Mouse (Mus musculus): ENCODE measurements at regions not wholly inside any gene's neighbourhood (a gene's known extent, or its start where the extent isn't known, plus 50 kb on each side); places are given as distances from the start of the nearest gene placed in this dataset.
"Not testable (repeated sequence)": the region's sequence is repeated elsewhere in the genome, so short reads cannot be mapped to it uniquely, and the experiment has no call there.

DNA sequence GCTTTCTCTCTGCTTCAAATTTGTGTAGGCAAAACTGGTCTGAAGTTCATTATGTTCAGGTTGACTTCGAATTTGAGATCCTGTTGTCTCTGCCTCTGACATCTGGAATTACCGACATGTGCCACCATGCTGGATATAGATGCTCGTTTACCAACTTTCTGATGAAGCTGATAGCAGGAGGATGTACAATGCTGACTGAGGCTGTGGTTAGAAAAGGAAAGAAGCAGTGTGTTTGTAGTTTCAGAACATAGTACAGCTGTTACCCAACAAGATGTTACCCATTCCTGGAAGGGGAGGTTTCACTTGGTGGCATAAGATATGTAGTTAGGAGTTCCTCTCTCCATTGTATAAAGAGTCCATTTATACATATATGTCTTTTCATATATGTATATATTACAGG lies 730.5 kb downstream of the Dad1 start:
- H3K9ac ChIP-seq; H3K4me1 ChIP-seq; H3K27me3 ChIP-seq; H3K4me3 ChIP-seq; H3K9me3 ChIP-seq; H3K27ac ChIP-seq; ATAC-seq (ENCODE audit: low FRiP score, low read depth); H3K4me2 ChIP-seq (replicated peaks); H3K36me3 ChIP-seq: not testable (repeated sequence)
- WGBS: no CpG with 5 or more reads among the region's 3 CpGs

- WGBS: no CpG with 5 or more reads among the region's 1 CpGs
- not testable (repeated sequence) for H3K4me2 ChIP-seq (replicated peaks); H3K36me3 ChIP-seq; H3K4me1 ChIP-seq; H3K27ac ChIP-seq; H3K4me3 ChIP-seq; H3K9me3 ChIP-seq; ATAC-seq (ENCODE audit: low FRiP score, low read depth); H3K27me3 ChIP-seq; H3K9ac ChIP-seq
Observed at GRCm38 (mm10) chr14:53518954-53519353, 735.0 kb downstream of the Dad1 start.

DNA sequence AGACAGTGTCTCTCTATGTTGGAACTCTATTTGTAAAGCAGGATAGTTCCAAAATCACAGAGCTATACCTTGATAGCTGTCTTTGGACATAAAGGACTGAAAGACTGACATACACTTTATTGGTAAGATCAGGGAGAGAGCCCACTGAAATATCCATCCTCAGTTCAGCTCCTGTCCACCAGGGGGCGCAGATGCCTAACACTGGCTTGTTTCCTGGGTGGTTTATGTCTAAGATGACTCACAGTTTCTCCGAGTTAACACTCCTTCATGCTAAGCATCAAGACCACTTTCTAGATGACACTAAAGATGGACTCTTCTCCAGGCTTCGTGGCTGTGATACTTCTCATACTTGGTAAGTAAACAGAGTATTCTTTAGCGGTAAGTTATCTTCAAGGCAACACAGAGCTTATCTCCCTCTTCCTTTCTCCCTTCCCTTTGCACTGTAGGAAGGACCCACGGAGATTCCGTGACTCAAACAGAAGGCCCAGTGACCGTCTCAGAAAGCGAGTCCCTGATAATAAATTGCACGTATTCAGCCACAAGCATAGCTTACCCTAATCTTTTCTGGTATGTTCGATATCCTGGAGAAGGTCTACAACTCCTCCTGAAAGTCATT lies 737.2 kb downstream of the Dad1 start:
- not testable (repeated sequence) for H3K4me3 ChIP-seq; H3K36me3 ChIP-seq; H3K27ac ChIP-seq; ATAC-seq (ENCODE audit: low FRiP score, low read depth); H3K9me3 ChIP-seq; H3K9ac ChIP-seq; H3K4me2 ChIP-seq (replicated peaks); H3K27me3 ChIP-seq; H3K4me1 ChIP-seq
- WGBS: no CpG with 5 or more reads among the region's 10 CpGs

- H3K9me3 ChIP-seq; H3K27ac ChIP-seq; H3K4me2 ChIP-seq (replicated peaks); H3K4me3 ChIP-seq; H3K27me3 ChIP-seq; ATAC-seq (ENCODE audit: low FRiP score, low read depth); H3K36me3 ChIP-seq; H3K9ac ChIP-seq; H3K4me1 ChIP-seq: not testable (repeated sequence)
- 56% methylated on average over 2 of the region's 2 CpGs for WGBS
Observed at GRCm38 (mm10) chr14:53505389-53505788, 748.5 kb downstream of the Dad1 start.

GRCm38 (mm10) chr14:53488383-53488782 lies 765.5 kb downstream of the Dad1 start:
- H3K27ac ChIP-seq; ATAC-seq (ENCODE audit: low FRiP score, low read depth); H3K36me3 ChIP-seq; H3K4me2 ChIP-seq (replicated peaks); H3K9me3 ChIP-seq; H3K9ac ChIP-seq; H3K4me3 ChIP-seq; H3K27me3 ChIP-seq; H3K4me1 ChIP-seq: not testable (repeated sequence)
- WGBS: 92% methylated on average over 6 of the region's 9 CpGs

- not testable (repeated sequence) for H3K4me3 ChIP-seq; H3K9me3 ChIP-seq; H3K9ac ChIP-seq; H3K36me3 ChIP-seq; H3K4me2 ChIP-seq (replicated peaks); ATAC-seq (ENCODE audit: low FRiP score, low read depth); H3K27ac ChIP-seq; H3K4me1 ChIP-seq; H3K27me3 ChIP-seq
- WGBS: 29% methylated on average over 5 of the region's 5 CpGs
Observed at GRCm38 (mm10) chr14:53487611-53488010, 766.3 kb downstream of the Dad1 start.

DNA sequence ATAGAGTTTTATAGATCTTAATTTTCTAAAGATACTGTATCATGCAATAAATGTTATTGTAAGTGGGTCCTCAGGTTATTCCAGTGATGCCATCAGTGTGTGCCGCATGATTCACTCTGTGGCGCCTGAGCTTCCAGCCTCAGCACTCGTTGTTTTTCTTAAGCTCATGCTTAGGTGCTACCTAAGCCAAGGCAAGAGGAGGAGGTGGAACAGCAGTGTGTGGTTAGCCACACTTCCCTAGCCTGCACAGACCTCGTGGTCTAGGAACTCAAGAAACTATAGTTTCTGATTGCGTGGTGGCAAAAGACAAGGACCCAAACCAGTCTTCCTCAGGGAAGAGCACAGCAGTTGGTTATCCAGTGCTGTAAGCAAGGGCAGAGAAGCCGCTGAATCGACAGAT lies 779.7 kb downstream of the Dad1 start:
- not testable (repeated sequence) for H3K27ac ChIP-seq; H3K27me3 ChIP-seq; H3K36me3 ChIP-seq; H3K9ac ChIP-seq; H3K4me1 ChIP-seq; H3K4me3 ChIP-seq; H3K9me3 ChIP-seq; H3K4me2 ChIP-seq (replicated peaks); ATAC-seq (ENCODE audit: low FRiP score, low read depth)
- 91% methylated on average over 7 of the region's 7 CpGs for WGBS

- H3K4me1 ChIP-seq; H3K36me3 ChIP-seq; H3K9ac ChIP-seq; H3K9me3 ChIP-seq; H3K4me3 ChIP-seq; ATAC-seq (ENCODE audit: low FRiP score, low read depth); H3K27ac ChIP-seq; H3K27me3 ChIP-seq; H3K4me2 ChIP-seq (replicated peaks): not testable (repeated sequence)
Observed at GRCm38 (mm10) chr14:53460790-53461189, 793.1 kb downstream of the Dad1 start.

- WGBS: 90% methylated on average over 1 of the region's 1 CpGs
Observed at GRCm38 (mm10) chr14:53454001-53454400, 799.9 kb downstream of the Dad1 start.

GRCm38 (mm10) chr14:53439643-53440042 lies 814.3 kb downstream of the Dad1 start:
- not testable (repeated sequence) for ATAC-seq (ENCODE audit: low FRiP score, low read depth)

More at GRCm38 (mm10) chr14:53454001-53454400, 799.9 kb downstream of the Dad1 start:
- Histone ChIP-seq H3K27ac (no peak overlapping the region), H3K9me3 (no peaks in the 10 kb centered on the region), H3K27me3 (no peaks in the 10 kb centered on the region), H3K4me3 (no peak overlapping the region), H3K4me1 (no peaks in the 10 kb centered on the region), H3K9ac (no peak overlapping the region), H3K36me3 (no peaks in the 10 kb centered on the region), H3K4me2 (replicated peaks) (no peak overlapping the region)
- no peak for ATAC-seq (ENCODE audit: low FRiP score, low read depth)

GRCm38 (mm10) chr14:53430130-53430529 lies 823.8 kb downstream of the Dad1 start:
- WGBS: 83% methylated on average over 3 of the region's 3 CpGs
- not testable (repeated sequence) for H3K9ac ChIP-seq; H3K9me3 ChIP-seq; H3K4me1 ChIP-seq; ATAC-seq (ENCODE audit: low FRiP score, low read depth); H3K4me2 ChIP-seq (replicated peaks); H3K27ac ChIP-seq; H3K36me3 ChIP-seq; H3K4me3 ChIP-seq; H3K27me3 ChIP-seq

More at GRCm38 (mm10) chr14:53439643-53440042, 814.3 kb downstream of the Dad1 start:
- H3K4me2 ChIP-seq (replicated peaks); H3K4me3 ChIP-seq; H3K9me3 ChIP-seq; H3K36me3 ChIP-seq; H3K9ac ChIP-seq; H3K27me3 ChIP-seq; H3K4me1 ChIP-seq; H3K27ac ChIP-seq: not testable (repeated sequence)

GRCm38 (mm10) chr14:53428447-53428846 lies 825.5 kb downstream of the Dad1 start:
- ATAC-seq (ENCODE audit: low FRiP score, low read depth); H3K27ac ChIP-seq: not testable (repeated sequence)
- 63% methylated on average over 1 of the region's 1 CpGs for WGBS

GRCm38 (mm10) chr14:53427636-53428035 lies 826.3 kb downstream of the Dad1 start:
- 76% methylated on average over 10 of the region's 10 CpGs for WGBS

More at GRCm38 (mm10) chr14:53428447-53428846, 825.5 kb downstream of the Dad1 start:
- not testable (repeated sequence) for H3K27me3 ChIP-seq; H3K4me1 ChIP-seq; H3K4me3 ChIP-seq; H3K36me3 ChIP-seq; H3K9me3 ChIP-seq; H3K9ac ChIP-seq; H3K4me2 ChIP-seq (replicated peaks)

More at GRCm38 (mm10) chr14:53427636-53428035, 826.3 kb downstream of the Dad1 start:
- not testable (repeated sequence) for H3K4me2 ChIP-seq (replicated peaks); H3K4me1 ChIP-seq; H3K9ac ChIP-seq; ATAC-seq (ENCODE audit: low FRiP score, low read depth); H3K36me3 ChIP-seq; H3K4me3 ChIP-seq; H3K27me3 ChIP-seq; H3K9me3 ChIP-seq; H3K27ac ChIP-seq

All from limb, embryonic 13.5 days (tissue).